In genomic region chrX:12079059-12079308, GRCm38 (mm10) we compare ENCODE assay signal across 8 mouse cellular contexts.
DNase-seq lines count a peak whose midpoint lies in the region; ATAC-seq lines count a peak whose summit lies in the region.

No protein-coding gene starts in this region.

- H3K27ac ChIP-seq in kidney, embryonic 15.5 days: peak overlapping the region; percentile 93
- peak overlapping the region; percentile 91 for H3K27ac ChIP-seq in hindbrain, embryonic 11.5 days (ENCODE audit: low read depth, low read length)
- H3K27ac ChIP-seq in midbrain, embryonic 14.5 days (replicated peaks; ENCODE audit: low read depth, low read length): peak overlapping the region; percentile 92

- peaks cover 50% of the 10 kb centered on the region for H3K4me1 ChIP-seq in kidney, embryonic 15.5 days
- no peaks in the 10 kb centered on the region for H3K4me1 ChIP-seq in hindbrain, embryonic 11.5 days (replicated peaks; ENCODE audit: control insufficient read depth, insufficient read depth, low read length)
- H3K4me1 ChIP-seq in midbrain, embryonic 14.5 days (ENCODE audit: control insufficient read depth, insufficient read depth, low read length): peaks cover 14% of the 10 kb centered on the region; the same call in 1 of the 2 replicates

- DNase-seq in kidney, adult 11 months: no peak
- peak; percentile 26 for DNase-seq in adipocyte (ENCODE audit: low spot score)
- no peak for DNase-seq in hindbrain, embryonic 11.5 days (ENCODE audit: low spot score)
- no peak for DNase-seq in midbrain, embryonic 14.5 days
- DNase-seq in cerebellum, adult 11-12 months: no peak
- no peak for DNase-seq in testis, postnatal 14 days (ENCODE audit: low spot score)

- H3K27me3 ChIP-seq in kidney, embryonic 15.5 days: peaks cover 95% of the 10 kb centered on the region
- H3K27me3 ChIP-seq in hindbrain, embryonic 11.5 days (ENCODE audit: control insufficient read depth, insufficient read depth, low read length): peaks cover 69% of the 10 kb centered on the region
- H3K27me3 ChIP-seq in midbrain, embryonic 14.5 days (ENCODE audit: control insufficient read depth, insufficient read depth, low read length): peaks cover 27% of the 10 kb centered on the region

- peak overlapping the region; percentile 78 for H3K4me2 ChIP-seq in kidney, embryonic 15.5 days
- H3K4me2 ChIP-seq in hindbrain, embryonic 11.5 days (replicated peaks; ENCODE audit: low read depth, low read length): peak overlapping the region; percentile 78
- peak overlapping the region; percentile 65 for H3K4me2 ChIP-seq in midbrain, embryonic 14.5 days (ENCODE audit: low read length)

- peak overlapping the region; percentile 71 for H3K9ac ChIP-seq in kidney, embryonic 15.5 days
- H3K9ac ChIP-seq in hindbrain, embryonic 11.5 days (ENCODE audit: low read depth, low read length): peak overlapping the region; percentile 67
- peak overlapping the region; percentile 83 for H3K9ac ChIP-seq in midbrain, embryonic 14.5 days (replicated peaks; ENCODE audit: low read length)

- WGBS in kidney, embryonic 15.5 days: 2% methylated on average over 27 of the region's 27 CpGs
- 2% methylated on average over 18 of the region's 27 CpGs for WGBS in hindbrain, embryonic 11.5 days
- 11% methylated on average over 27 of the region's 27 CpGs for WGBS in midbrain, embryonic 14.5 days

- H3K4me3 ChIP-seq in kidney, embryonic 15.5 days (replicated peaks): peak overlapping the region; percentile 65
- H3K4me3 ChIP-seq in hindbrain, embryonic 11.5 days (ENCODE audit: low read depth, low read length): peak overlapping the region; percentile 67
- H3K4me3 ChIP-seq in midbrain, embryonic 14.5 days (replicated peaks; ENCODE audit: low read depth, low read length): peak overlapping the region; percentile 62

- H3K36me3 ChIP-seq in kidney, embryonic 15.5 days: no peaks in the 10 kb centered on the region
- H3K36me3 ChIP-seq in hindbrain, embryonic 11.5 days (ENCODE audit: control insufficient read depth, insufficient read depth, low read length): no peaks in the 10 kb centered on the region
- H3K36me3 ChIP-seq in midbrain, embryonic 14.5 days (ENCODE audit: control insufficient read depth, insufficient read depth, low read length): no peaks in the 10 kb centered on the region

- no peaks in the 10 kb centered on the region for H3K9me3 ChIP-seq in kidney, embryonic 15.5 days (replicated peaks)
- H3K9me3 ChIP-seq in hindbrain, embryonic 11.5 days (ENCODE audit: control insufficient read depth, low read length): no peaks in the 10 kb centered on the region
- H3K9me3 ChIP-seq in midbrain, embryonic 14.5 days (ENCODE audit: control insufficient read depth, low read length): no peaks in the 10 kb centered on the region

- no peak for ATAC-seq in kidney, embryonic 15.5 days (replicated peaks; ENCODE audit: low FRiP score)
- no peak for ATAC-seq in hindbrain, embryonic 11.5 days (ENCODE audit: low FRiP score)
- ATAC-seq in midbrain, embryonic 14.5 days (ENCODE audit: low FRiP score, low TSS enrichment): no peak
- no peak for ATAC-seq in inflammation-experienced regulatory T-cells, adult 6 months
